ENCODE assay signal across 9 mouse cellular contexts in genomic region chr10:42584436-42584983, GRCm38 (mm10). TPM values are rescaled to one million over a fixed set of nuclear protein-coding genes. Genes with fewer than 3 reads are reported as not detected.
DNase-seq lines count a peak whose midpoint lies in the region; ATAC-seq and TF ChIP-seq lines count a peak whose summit lies in the region.
"Had no signal": no experiment of that assay in that cellular context is flagged by ENCODE, and none has a peak within 500 bp of the region (broad histone marks: within the 10 kb centered on the region; RNA-seq: fewer than 3 reads in every experiment).

No protein-coding gene starts in this region.

- no peak for ATAC-seq in heart, embryonic 13.5 days (ENCODE audit: extremely low read depth, insufficient number of reproducible peaks, low FRiP score, low TSS enrichment)
- ATAC-seq in forebrain, embryonic 11.5 days (replicated peaks; ENCODE audit: low FRiP score) = no peak
- ATAC-seq in limb, embryonic 14.5 days (ENCODE audit: low FRiP score, low read depth) = no peak

- no peak for TF ChIP-seq POLR2A in ES-Bruce4 (IDR thresholded peaks at IDR 0.05; ENCODE audit: insufficient read depth, low read length)
- no peak for TF ChIP-seq POLR2A in limb, embryonic 14.5 days (IDR thresholded peaks at IDR 0.05; ENCODE audit: borderline replicate concordance, extremely low read depth, insufficient read depth, insufficient read length)

- DNase-seq in heart, postnatal 4 days = no peak
- peak; percentile 82 for DNase-seq in forebrain, embryonic 11.5 days (ENCODE audit: low spot score)
- no peak for DNase-seq in limb, embryonic 14.5 days (ENCODE audit: low spot score)
- no peak for DNase-seq in adrenal gland, adult 18-20 months (ENCODE audit: low spot score in 2 of 2)
- no peak for DNase-seq in thymus, postnatal 14 days
- DNase-seq in adrenal gland, adult 8-10 months = no peak

- TF ChIP-seq CTCF in ES-Bruce4 (IDR thresholded peaks at IDR 0.05; ENCODE audit: low read depth, low read length) = no peak

- WGBS in heart, embryonic 13.5 days = under 1% methylated on average over 37 of the region's 37 CpGs
- WGBS in forebrain, embryonic 11.5 days = 1% methylated on average over 37 of the region's 37 CpGs
- 1% methylated on average over 37 of the region's 37 CpGs for WGBS in limb, embryonic 14.5 days

- H3K27ac ChIP-seq in heart, embryonic 13.5 days (replicated peaks) = no peak overlapping the region
- no peak overlapping the region for H3K27ac ChIP-seq in ES-Bruce4 (ENCODE audit: insufficient read depth, low read length)
- H3K27ac ChIP-seq in forebrain, embryonic 11.5 days (ENCODE audit: low read depth, low read length) = peak overlapping the region; percentile 90
- H3K27ac ChIP-seq in limb, embryonic 14.5 days (replicated peaks; ENCODE audit: low read depth, low read length) = no peak overlapping the region
- H3K27ac ChIP-seq: neural tube, embryonic 13.5 days had no signal

- H3K27me3 ChIP-seq in heart, embryonic 13.5 days (replicated peaks) = peaks cover 100% of the 10 kb centered on the region
- H3K27me3 ChIP-seq in ES-Bruce4 (ENCODE audit: control insufficient read depth, insufficient read depth, low read length, poor library complexity, severe bottlenecking) = peaks cover 58% of the 10 kb centered on the region
- peaks cover 7% of the 10 kb centered on the region; the same call in 1 of the 2 replicates for H3K27me3 ChIP-seq in forebrain, embryonic 11.5 days (ENCODE audit: control insufficient read depth, insufficient read depth, low read length)
- H3K27me3 ChIP-seq in limb, embryonic 14.5 days (ENCODE audit: control insufficient read depth, insufficient read depth, low read length) = peaks cover 98% of the 10 kb centered on the region

- H3K9ac ChIP-seq in heart, embryonic 13.5 days = no peak overlapping the region
- H3K9ac ChIP-seq in ES-Bruce4 (ENCODE audit: low read depth, poor library complexity, severe bottlenecking) = 0 out of 2 replicates have a peak overlapping the region, but pooled peaks have one; percentile 10
- peak overlapping the region; percentile 99 for H3K9ac ChIP-seq in forebrain, embryonic 11.5 days (ENCODE audit: low read length)
- no peak overlapping the region for H3K9ac ChIP-seq in limb, embryonic 14.5 days (ENCODE audit: low read depth, low read length, severe bottlenecking)
- H3K9ac ChIP-seq: neural tube, embryonic 13.5 days had no signal

- H3K4me3 ChIP-seq in heart, embryonic 13.5 days = peak overlapping the region; percentile 47
- H3K4me3 ChIP-seq in ES-Bruce4 (ENCODE audit: low read depth, low read length) = peak overlapping the region; percentile 34; the same call in 1 of the 2 replicates
- H3K4me3 ChIP-seq in forebrain, embryonic 11.5 days (ENCODE audit: low read depth, low read length) = peak overlapping the region; percentile 74
- peak overlapping the region; percentile 23 for H3K4me3 ChIP-seq in limb, embryonic 14.5 days (replicated peaks; ENCODE audit: low read length)
- H3K4me3 ChIP-seq: neural tube, embryonic 13.5 days had no signal

- no peaks in the 10 kb centered on the region for H3K9me3 ChIP-seq in heart, embryonic 13.5 days
- no peaks in the 10 kb centered on the region for H3K9me3 ChIP-seq in ES-Bruce4 (replicated peaks; ENCODE audit: control insufficient read depth, insufficient read depth, low read length, poor library complexity, severe bottlenecking)
- H3K9me3 ChIP-seq in forebrain, embryonic 11.5 days (ENCODE audit: control insufficient read depth, low read length) = no peaks in the 10 kb centered on the region
- H3K9me3 ChIP-seq in limb, embryonic 14.5 days (ENCODE audit: control insufficient read depth, low read length) = no peaks in the 10 kb centered on the region
- H3K9me3 ChIP-seq: neural tube, embryonic 13.5 days had no signal

- no peak for TF ChIP-seq EP300 in ES-Bruce4 (IDR thresholded peaks at IDR 0.05; ENCODE audit: insufficient read depth, low read depth, low read length)

- no peaks in the 10 kb centered on the region for H3K36me3 ChIP-seq in heart, embryonic 13.5 days
- H3K36me3 ChIP-seq in ES-Bruce4 (ENCODE audit: control insufficient read depth, insufficient read depth, low read length, poor library complexity, severe bottlenecking) = no peaks in the 10 kb centered on the region
- no peaks in the 10 kb centered on the region; the same call in 1 of the 2 replicates for H3K36me3 ChIP-seq in forebrain, embryonic 11.5 days (ENCODE audit: control insufficient read depth, insufficient read depth, low read length)
- H3K36me3 ChIP-seq in limb, embryonic 14.5 days (ENCODE audit: control insufficient read depth, insufficient read depth, low read length) = no peaks in the 10 kb centered on the region
- H3K36me3 ChIP-seq: neural tube, embryonic 13.5 days had no signal

- H3K4me1 ChIP-seq in heart, embryonic 13.5 days = peaks cover 40% of the 10 kb centered on the region
- no peaks in the 10 kb centered on the region for H3K4me1 ChIP-seq in ES-Bruce4 (ENCODE audit: control insufficient read depth, insufficient read depth, low read length)
- H3K4me1 ChIP-seq in forebrain, embryonic 11.5 days (replicated peaks; ENCODE audit: control insufficient read depth, insufficient read depth, low read length) = peaks cover 26% of the 10 kb centered on the region
- H3K4me1 ChIP-seq in limb, embryonic 14.5 days (ENCODE audit: control insufficient read depth, insufficient read depth, low read length) = peaks cover 5% of the 10 kb centered on the region; the same call in 1 of the 2 replicates

- H3K4me2 ChIP-seq in heart, embryonic 13.5 days = peak overlapping the region; percentile 65
- peak overlapping the region; percentile 92 for H3K4me2 ChIP-seq in forebrain, embryonic 11.5 days (ENCODE audit: low read depth, low read length, severe bottlenecking)
- peak overlapping the region; percentile 37; the same call in 1 of the 2 replicates for H3K4me2 ChIP-seq in limb, embryonic 14.5 days (replicated peaks; ENCODE audit: low read depth, low read length, severe bottlenecking)

RNA-seq across cellular contexts. Expression of gene Ostm1, which starts 0.9 kb away (rescaled TPM):
- 19.2 and 19.5 TPM in 2 replicates for polyA plus RNA-seq in heart, embryonic 13.5 days (2015; fragmentation: Nextera tagmentation; extraction: Ambion mirVana)
- 10 to 100 TPM; 18.2 to 19.9 TPM for total RNA-seq in heart, postnatal 4 days (2021)
- polyA plus RNA-seq in ES-Bruce4 (2011; ENCODE audit: insufficient read depth, insufficient read length, low read depth, missing spikeins) = 14.2 and 18.6 TPM in 2 replicates
- polyA plus RNA-seq in forebrain, embryonic 11.5 days (2014; fragmentation: Nextera tagmentation; extraction: Ambion mirVana) = 54.6 and 59.0 TPM in 2 replicates
- polyA plus RNA-seq in limb, embryonic 14.5 days (2012; rRNA removed) = 6.9 and 7.9 TPM in 2 replicates
- 12.0 and 12.1 TPM in 2 replicates for polyA plus RNA-seq in limb, embryonic 14.5 days (2014; fragmentation: Nextera tagmentation; extraction: Ambion mirVana)
- total RNA-seq in adrenal gland, adult 18-20 months (2021) = 10 to 100 TPM; 23.4 to 25.8 TPM
- total RNA-seq in adrenal gland, adult 8-10 months (2022) = 10 to 100 TPM; 31.6 to 39.0 (median 36.8) TPM

RNA-seq across cellular contexts. Expression of gene Nr2e1, which starts 1.1 kb away (rescaled TPM):
- not detected in 2 replicates for polyA plus RNA-seq in heart, embryonic 13.5 days (2015; fragmentation: Nextera tagmentation; extraction: Ambion mirVana)
- not detected for total RNA-seq in heart, postnatal 4 days (2021)
- not detected in 2 replicates for polyA plus RNA-seq in ES-Bruce4 (2011; ENCODE audit: insufficient read depth, insufficient read length, low read depth, missing spikeins)
- 117 and 119 TPM in 2 replicates for polyA plus RNA-seq in forebrain, embryonic 11.5 days (2014; fragmentation: Nextera tagmentation; extraction: Ambion mirVana)
- 0.01 and 0.15 TPM in 2 replicates for polyA plus RNA-seq in limb, embryonic 14.5 days (2012; rRNA removed)
- not detected in 2 replicates for polyA plus RNA-seq in limb, embryonic 14.5 days (2014; fragmentation: Nextera tagmentation; extraction: Ambion mirVana)
- not detected for total RNA-seq in adrenal gland, adult 18-20 months (2021)
- total RNA-seq in adrenal gland, adult 8-10 months (2022) = not detected
- polyA plus RNA-seq: neural tube, embryonic 13.5 days had no signal

Comparison
In these comparisons a context has a peak if more than half of its experiments do, and no peak if none do; other contexts are left out.
1. H3K4me2 ChIP-seq: peak in every context shown above with its lines; median percentile 92 in forebrain, embryonic 11.5 days; 65 in heart, embryonic 13.5 days; 37 in limb, embryonic 14.5 days.
2. H3K4me3 ChIP-seq: peak in every context shown above with its lines; median percentile 74 in forebrain, embryonic 11.5 days; 47 in heart, embryonic 13.5 days; 34 in ES-Bruce4; 23 in limb, embryonic 14.5 days.
3. H3K9ac ChIP-seq: peak in ES-Bruce4 (single experiment) and forebrain, embryonic 11.5 days (single experiment); none in heart, embryonic 13.5 days (single experiment) and limb, embryonic 14.5 days (single experiment).
4. RNA of gene Nr2e1, which starts 1.1 kb away (polyA plus RNA-seq): 117 to 119 TPM in forebrain, embryonic 11.5 days; 0.01 to 0.15 TPM in limb, embryonic 14.5 days, not detected in heart, embryonic 13.5 days and not detected in ES-Bruce4; every median in the first group is over 100 times any median in the second.